Mouse (Mus musculus): Measurements from ENCODE around the gene Map1lc3b. TPM values are rescaled to one million over a fixed set of nuclear protein-coding genes. Genes with fewer than 3 reads are reported as not detected.

Map1lc3b gene
- polyA plus RNA-seq, 1 experiment from 2014 or later: 190 TPM

DNA sequence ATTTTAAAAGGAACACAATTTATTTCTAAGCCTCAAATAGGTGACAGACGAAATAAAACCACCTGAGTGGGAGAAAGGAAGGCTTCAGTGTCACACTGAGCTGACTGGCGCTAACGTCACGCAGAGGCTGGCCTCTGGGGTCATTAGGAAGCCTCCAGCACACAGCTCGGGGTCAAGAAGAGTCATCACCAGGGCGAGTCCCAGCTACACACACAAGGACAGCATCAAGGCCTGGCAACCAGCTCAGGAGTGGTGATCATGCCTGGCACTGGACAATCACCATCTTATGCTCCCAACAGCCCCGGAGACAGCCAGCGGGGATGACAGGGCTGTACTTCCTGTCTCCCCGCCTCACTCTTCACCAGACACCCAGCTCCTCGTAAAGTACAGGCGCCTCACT is 32.4 kb upstream of the Map1lc3b start:
- H3K27ac ChIP-seq: no peak overlapping the region
- 76% methylated on average over 11 of the region's 11 CpGs for WGBS
- no peak overlapping the region for H3K4me3 ChIP-seq (replicated peaks)
- no peaks in the 10 kb centered on the region for H3K4me1 ChIP-seq (replicated peaks)
- peaks cover 72% of the 10 kb centered on the region for H3K36me3 ChIP-seq
- H3K27me3 ChIP-seq: no peaks in the 10 kb centered on the region
- no peak overlapping the region for H3K4me2 ChIP-seq
- ATAC-seq (ENCODE audit: insufficient number of reproducible peaks, insufficient read depth, low FRiP score, low TSS enrichment, low read depth): no peak
- no peak overlapping the region for H3K9ac ChIP-seq (replicated peaks)
- no peaks in the 10 kb centered on the region for H3K9me3 ChIP-seq

DNA sequence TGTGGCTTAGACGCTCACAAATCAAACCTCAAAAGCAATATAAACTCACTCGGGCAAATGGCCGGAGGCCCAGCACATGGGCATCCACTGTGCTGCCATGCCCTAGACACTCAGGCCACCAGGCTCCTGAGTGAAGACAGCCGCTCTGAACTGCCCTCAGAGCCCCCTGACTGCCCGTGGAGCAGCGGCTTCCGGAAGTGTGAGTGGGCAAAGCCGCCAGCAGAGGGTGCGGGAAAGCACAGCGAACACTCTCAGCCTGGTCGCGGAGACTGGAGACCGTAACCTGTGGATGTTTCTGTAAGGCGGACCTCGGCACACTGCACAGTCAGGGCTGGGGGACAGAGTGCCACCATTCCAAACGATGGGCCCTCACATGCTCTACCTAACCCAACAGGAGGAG is 31.6 kb upstream of the Map1lc3b start:
- no peaks in the 10 kb centered on the region for H3K9me3 ChIP-seq
- WGBS: 85% methylated on average over 16 of the region's 16 CpGs
- no peak overlapping the region for H3K4me2 ChIP-seq
- H3K4me1 ChIP-seq (replicated peaks): no peaks in the 10 kb centered on the region
- no peak for ATAC-seq (ENCODE audit: insufficient number of reproducible peaks, insufficient read depth, low FRiP score, low TSS enrichment, low read depth)
- H3K27ac ChIP-seq: no peak overlapping the region
- peaks cover 68% of the 10 kb centered on the region for H3K36me3 ChIP-seq
- no peak overlapping the region for H3K9ac ChIP-seq (replicated peaks)
- no peak overlapping the region for H3K4me3 ChIP-seq (replicated peaks)
- H3K27me3 ChIP-seq: no peaks in the 10 kb centered on the region

DNA sequence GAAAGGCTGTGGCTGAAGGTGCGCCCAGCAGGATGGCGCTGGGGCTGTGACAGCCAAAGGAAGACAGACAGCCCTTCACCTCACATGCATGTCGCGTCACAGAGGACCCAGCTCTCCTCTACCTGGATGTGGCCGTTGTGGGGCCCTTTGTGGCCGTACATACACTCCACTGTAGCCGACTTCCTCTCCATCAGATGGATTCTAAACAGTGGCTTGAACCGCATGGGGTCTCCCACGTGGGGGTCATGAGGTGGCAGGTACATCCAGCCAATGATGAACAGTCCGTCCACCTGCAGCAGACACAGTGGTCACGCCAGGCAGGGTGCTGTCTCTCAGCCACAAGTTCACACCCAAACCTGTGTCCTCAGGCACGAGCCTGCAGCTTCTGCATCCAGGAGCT is 30.4 kb upstream of the Map1lc3b start:
- H3K9me3 ChIP-seq: no peaks in the 10 kb centered on the region
- H3K27me3 ChIP-seq: no peaks in the 10 kb centered on the region
- 90% methylated on average over 12 of the region's 12 CpGs for WGBS
- H3K4me2 ChIP-seq: no peak overlapping the region
- no peak overlapping the region for H3K27ac ChIP-seq
- no peak overlapping the region for H3K9ac ChIP-seq (replicated peaks)
- H3K4me1 ChIP-seq (replicated peaks): no peaks in the 10 kb centered on the region
- ATAC-seq (ENCODE audit: insufficient number of reproducible peaks, insufficient read depth, low FRiP score, low TSS enrichment, low read depth): no peak
- H3K36me3 ChIP-seq: peaks cover 56% of the 10 kb centered on the region
- no peak overlapping the region for H3K4me3 ChIP-seq (replicated peaks)

DNA sequence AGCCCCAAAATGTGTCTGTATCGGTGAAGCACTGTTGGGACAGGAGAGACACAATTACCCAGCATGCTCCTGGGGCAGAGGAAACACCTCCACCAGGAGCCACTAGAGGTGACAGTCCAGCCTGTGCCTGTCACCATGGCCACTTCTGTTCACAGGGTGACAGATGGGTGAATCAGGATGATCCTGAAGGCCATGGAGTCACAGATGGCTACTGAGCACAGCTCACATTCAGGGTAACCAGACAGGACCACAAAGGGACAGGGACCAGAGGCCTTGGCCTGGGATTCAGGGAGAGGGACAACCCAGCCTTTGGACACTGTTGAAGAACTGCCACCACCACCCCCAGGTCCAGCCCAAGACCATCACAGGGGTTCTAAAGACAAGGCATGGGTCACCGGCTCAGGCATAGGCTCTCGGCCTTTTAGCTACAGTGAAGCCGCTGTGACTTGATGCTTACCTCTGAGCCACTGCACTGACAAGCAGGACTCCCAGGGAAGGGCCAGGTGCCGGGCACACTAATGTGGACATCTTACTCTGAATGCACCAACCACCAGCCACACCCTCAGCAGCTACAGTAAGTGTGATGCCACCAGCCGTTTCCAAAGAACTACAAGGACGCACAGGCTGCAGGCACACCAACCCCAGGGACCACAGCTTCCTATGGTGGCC is 29.6 kb upstream of the Map1lc3b start:
- H3K27me3 ChIP-seq: no peaks in the 10 kb centered on the region
- no peaks in the 10 kb centered on the region for H3K9me3 ChIP-seq
- no peaks in the 10 kb centered on the region for H3K4me1 ChIP-seq (replicated peaks)
- no peak overlapping the region for H3K4me3 ChIP-seq (replicated peaks)
- H3K27ac ChIP-seq: no peak overlapping the region
- no peak overlapping the region for H3K4me2 ChIP-seq
- no peak overlapping the region for H3K9ac ChIP-seq (replicated peaks)
- no peak for ATAC-seq (ENCODE audit: insufficient number of reproducible peaks, insufficient read depth, low FRiP score, low TSS enrichment, low read depth)
- H3K36me3 ChIP-seq: peaks cover 55% of the 10 kb centered on the region
- 88% methylated on average over 7 of the region's 7 CpGs for WGBS

DNA sequence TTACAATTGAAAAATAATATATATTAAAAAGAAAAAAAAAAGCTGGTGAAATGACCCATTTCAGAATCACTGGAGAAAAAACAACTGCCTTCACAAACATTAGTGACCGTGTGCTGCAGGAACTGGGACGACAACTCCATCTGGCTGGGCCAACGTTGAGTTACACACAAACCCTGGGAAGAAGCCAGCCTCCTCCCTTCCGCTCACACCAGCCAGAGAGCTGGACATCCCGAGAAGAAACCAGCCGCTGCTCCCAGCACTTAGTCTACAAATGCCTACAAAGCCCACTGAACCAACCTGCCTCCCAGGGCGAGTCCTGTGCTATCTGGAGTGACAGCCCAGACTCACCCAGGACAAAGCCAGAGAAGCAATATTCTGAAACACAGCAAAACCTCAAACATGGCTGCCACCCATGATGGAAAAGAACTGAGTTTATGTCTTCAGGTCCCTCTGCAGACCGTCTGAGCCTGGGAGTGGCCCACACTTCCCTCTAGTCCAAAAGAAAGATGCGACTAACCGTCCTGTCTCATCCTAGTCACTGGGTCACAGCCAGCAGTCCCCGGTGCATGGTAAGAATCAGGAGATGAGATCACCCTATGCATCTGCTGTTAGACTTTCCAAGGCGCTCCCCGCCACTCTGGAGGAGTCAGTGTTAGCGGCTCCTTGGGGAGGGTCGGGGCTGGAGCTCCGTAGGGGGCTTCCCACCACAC is 28.4 kb upstream of the Map1lc3b start:
- Histone ChIP-seq H3K9me3 (no peaks in the 10 kb centered on the region), H3K4me1 (replicated peaks) (no peaks in the 10 kb centered on the region), H3K27me3 (no peaks in the 10 kb centered on the region), H3K27ac (no peak overlapping the region), H3K9ac (replicated peaks) (no peak overlapping the region), H3K36me3 (peaks cover 53% of the 10 kb centered on the region), H3K4me2 (no peak overlapping the region), H3K4me3 (replicated peaks) (no peak overlapping the region)
- WGBS: 89% methylated on average over 16 of the region's 16 CpGs
- ATAC-seq (ENCODE audit: insufficient number of reproducible peaks, insufficient read depth, low FRiP score, low TSS enrichment, low read depth): no peak

DNA sequence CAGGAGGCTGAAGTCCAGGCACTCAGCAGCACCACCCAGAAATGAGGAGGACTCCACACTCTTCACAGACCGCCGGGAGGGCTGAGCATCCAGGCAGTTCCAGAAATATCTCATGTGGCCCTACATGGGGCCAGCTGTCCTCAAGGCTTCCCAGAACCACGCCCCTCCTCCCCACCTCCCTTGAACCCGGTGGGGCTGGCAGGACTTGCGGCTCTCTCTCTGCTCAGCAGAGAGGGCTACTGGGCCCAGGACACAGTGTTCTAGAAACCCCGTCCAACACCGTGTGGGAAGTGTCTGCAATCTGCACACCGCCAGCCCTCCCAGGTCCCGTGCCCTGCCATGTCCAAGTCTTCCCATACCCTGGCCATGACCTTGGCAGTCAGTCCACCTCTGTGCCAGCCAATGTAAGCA is 27.2 kb upstream of the Map1lc3b start:
- ATAC-seq (ENCODE audit: insufficient number of reproducible peaks, insufficient read depth, low FRiP score, low TSS enrichment, low read depth): no peak
- H3K36me3 ChIP-seq: peaks cover 50% of the 10 kb centered on the region
- H3K4me1 ChIP-seq (replicated peaks): no peaks in the 10 kb centered on the region
- H3K27me3 ChIP-seq: no peaks in the 10 kb centered on the region
- H3K4me3 ChIP-seq (replicated peaks): no peak overlapping the region
- no peak overlapping the region for H3K9ac ChIP-seq (replicated peaks)
- H3K9me3 ChIP-seq: no peaks in the 10 kb centered on the region
- WGBS: 86% methylated on average over 9 of the region's 9 CpGs
- no peak overlapping the region for H3K4me2 ChIP-seq
- no peak overlapping the region for H3K27ac ChIP-seq

DNA sequence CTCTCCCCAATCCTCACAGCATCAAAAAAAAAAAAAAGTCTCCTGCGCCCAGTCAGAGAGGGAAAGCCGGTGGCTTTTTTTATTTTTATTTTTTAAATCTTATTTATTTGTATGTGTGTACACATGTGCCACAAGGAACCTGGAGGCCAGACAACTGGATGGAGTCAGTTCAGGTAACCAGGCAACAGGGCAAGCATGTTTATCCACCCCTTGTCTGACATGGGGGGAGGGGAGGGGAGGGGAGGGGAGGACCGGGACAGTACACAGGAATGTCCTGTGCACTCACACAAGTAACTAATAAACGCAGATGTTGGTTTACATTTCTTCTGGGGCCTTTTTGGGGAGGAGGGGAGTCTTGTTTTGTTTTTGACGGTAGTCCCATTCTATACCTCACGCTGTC is 26.5 kb upstream of the Map1lc3b start:
- WGBS: 79% methylated on average over 6 of the region's 6 CpGs
- ATAC-seq (ENCODE audit: insufficient number of reproducible peaks, insufficient read depth, low FRiP score, low TSS enrichment, low read depth): no peak
- Histone ChIP-seq H3K9ac (replicated peaks) (no peak overlapping the region), H3K27me3 (no peaks in the 10 kb centered on the region), H3K36me3 (peaks cover 42% of the 10 kb centered on the region), H3K27ac (no peak overlapping the region), H3K4me2 (no peak overlapping the region), H3K9me3 (no peaks in the 10 kb centered on the region), H3K4me3 (replicated peaks) (no peak overlapping the region), H3K4me1 (replicated peaks) (peaks cover 2% of the 10 kb centered on the region; the same call in 1 of the 2 replicates)

DNA sequence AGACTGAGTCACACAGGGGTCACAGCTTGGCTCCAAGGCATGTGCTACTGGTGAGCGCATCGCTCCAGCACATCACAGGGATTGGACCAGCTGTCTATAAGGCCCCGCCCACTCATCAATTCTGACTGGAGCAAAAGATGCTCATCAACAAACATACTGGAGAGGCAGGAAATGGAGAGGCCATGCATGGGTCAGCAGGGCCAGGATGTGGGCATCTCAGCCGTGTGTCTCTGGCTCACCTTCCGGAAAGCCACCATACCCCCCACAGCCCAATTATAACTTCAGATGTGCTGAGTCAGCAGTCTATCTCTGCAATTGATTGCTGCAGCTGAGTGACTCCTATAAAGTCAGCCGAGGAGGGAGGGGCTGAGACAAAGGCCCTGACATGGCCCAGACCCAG is 21.8 kb upstream of the Map1lc3b start:
- no peak for ATAC-seq (ENCODE audit: insufficient number of reproducible peaks, insufficient read depth, low FRiP score, low TSS enrichment, low read depth)
- 74% methylated on average over 6 of the region's 6 CpGs for WGBS
- Histone ChIP-seq H3K9me3 (no peaks in the 10 kb centered on the region), H3K27ac (no peak overlapping the region), H3K4me1 (replicated peaks) (peaks cover 3% of the 10 kb centered on the region; the same call in 1 of the 2 replicates), H3K27me3 (no peaks in the 10 kb centered on the region), H3K4me2 (no peak overlapping the region), H3K4me3 (replicated peaks) (no peak overlapping the region), H3K36me3 (peaks cover 9% of the 10 kb centered on the region; the same call in 1 of the 2 replicates), H3K9ac (replicated peaks) (no peak overlapping the region)

DNA sequence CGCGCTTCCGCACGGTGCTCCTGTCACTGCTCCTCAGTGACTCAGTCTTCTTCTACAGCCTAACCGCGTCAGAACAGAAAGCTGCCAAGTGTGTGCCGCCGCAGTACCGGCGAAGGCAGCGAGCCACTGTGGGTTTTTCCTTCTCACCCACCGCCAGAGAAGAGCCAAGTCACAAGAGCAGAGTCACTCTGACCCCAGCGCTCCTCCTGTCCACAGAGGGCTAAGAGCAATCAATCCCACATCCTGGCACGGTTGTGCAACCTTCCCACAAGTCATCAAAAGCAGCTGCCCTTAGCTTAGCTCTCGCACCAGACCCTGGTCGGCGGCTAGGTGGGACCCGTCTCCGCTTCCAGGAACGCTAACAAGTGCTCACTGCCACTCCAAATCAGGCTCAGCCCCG is 19.8 kb upstream of the Map1lc3b start:
- Histone ChIP-seq H3K9me3 (no peaks in the 10 kb centered on the region), H3K27ac (0 out of 2 replicates have a peak overlapping the region, but pooled peaks have one; percentile 4), H3K4me3 (replicated peaks) (no peak overlapping the region), H3K9ac (replicated peaks) (0 out of 2 replicates have a peak overlapping the region, but pooled peaks have one; percentile 18), H3K36me3 (peaks cover 5% of the 10 kb centered on the region; the same call in 1 of the 2 replicates), H3K4me1 (replicated peaks) (peaks cover 3% of the 10 kb centered on the region; the same call in 1 of the 2 replicates), H3K27me3 (no peaks in the 10 kb centered on the region), H3K4me2 (no peak overlapping the region)
- ATAC-seq (ENCODE audit: insufficient number of reproducible peaks, insufficient read depth, low FRiP score, low TSS enrichment, low read depth): no peak
- 83% methylated on average over 21 of the region's 21 CpGs for WGBS

DNA sequence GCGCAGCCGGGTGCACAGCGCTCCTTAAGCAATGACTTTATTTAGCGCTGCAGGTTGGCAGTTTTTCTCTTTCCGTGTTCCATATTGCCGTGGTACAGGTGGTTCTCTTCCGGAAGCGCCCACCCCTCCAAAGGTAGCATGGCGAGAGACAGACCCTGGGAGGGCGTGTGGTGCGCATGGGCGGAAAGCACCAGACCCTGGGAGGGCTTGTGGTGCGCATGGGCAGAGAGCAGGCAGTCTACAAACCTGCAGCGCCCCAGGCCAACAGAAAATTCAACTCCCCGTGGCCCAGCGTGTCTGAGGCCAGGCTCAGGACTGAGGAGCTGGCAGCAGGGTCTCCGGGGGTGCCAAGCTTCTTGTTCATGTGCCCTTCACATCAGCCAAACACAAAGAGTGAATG is 19.4 kb upstream of the Map1lc3b start:
- ATAC-seq (ENCODE audit: insufficient number of reproducible peaks, insufficient read depth, low FRiP score, low TSS enrichment, low read depth): no peak

DNA sequence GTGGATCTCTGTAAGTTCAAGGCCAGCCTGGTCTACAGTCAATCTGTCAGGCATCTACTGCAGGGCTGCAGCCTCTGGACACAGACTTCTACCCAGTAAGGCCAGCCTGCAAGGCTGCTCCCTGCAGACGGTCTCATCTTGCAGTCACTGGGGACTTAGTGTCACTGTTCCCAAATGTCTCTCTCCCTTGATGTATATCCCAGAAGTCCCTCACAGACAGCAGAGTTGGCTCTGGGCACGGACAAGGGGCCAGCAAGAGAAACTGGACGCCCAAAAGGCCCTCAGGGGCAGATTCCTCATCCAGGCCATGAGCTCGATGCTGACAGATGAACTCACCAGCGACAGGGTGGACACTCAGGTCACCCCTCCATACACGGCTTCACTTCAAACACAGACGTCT is 18.0 kb upstream of the Map1lc3b start:
- no peak for ATAC-seq (ENCODE audit: insufficient number of reproducible peaks, insufficient read depth, low FRiP score, low TSS enrichment, low read depth)
- Histone ChIP-seq H3K9me3 (no peaks in the 10 kb centered on the region), H3K27ac (no peak overlapping the region), H3K4me1 (replicated peaks) (peaks cover 16% of the 10 kb centered on the region), H3K9ac (replicated peaks) (no peak overlapping the region), H3K36me3 (no peaks in the 10 kb centered on the region), H3K4me2 (no peak overlapping the region), H3K27me3 (no peaks in the 10 kb centered on the region), H3K4me3 (replicated peaks) (no peak overlapping the region)
- 72% methylated on average over 7 of the region's 7 CpGs for WGBS

More for the DNA sequence above, 19.4 kb upstream of the Map1lc3b start:
- Histone ChIP-seq H3K4me2 (no peak overlapping the region), H3K27ac (0 out of 2 replicates have a peak overlapping the region, but pooled peaks have one; percentile 4), H3K9ac (replicated peaks) (0 out of 2 replicates have a peak overlapping the region, but pooled peaks have one; percentile 18), H3K27me3 (no peaks in the 10 kb centered on the region), H3K9me3 (no peaks in the 10 kb centered on the region), H3K4me3 (replicated peaks) (no peak overlapping the region), H3K36me3 (peaks cover under 1% of the 10 kb centered on the region; the same call in 1 of the 2 replicates), H3K4me1 (replicated peaks) (peaks cover 5% of the 10 kb centered on the region)
- WGBS: 80% methylated on average over 17 of the region's 17 CpGs

All from limb, embryonic 12.5 days (tissue).